Mouse (Mus musculus): Measurements from ENCODE around the gene Prkar1b. TPM values are rescaled to one million over a fixed set of nuclear protein-coding genes. Genes with fewer than 3 reads are reported as not detected.
A peak's percentile ranks its signal among the peaks of the same experiment; 100 is the strongest.

The Prkar1b gene
- polyA plus RNA-seq, 1 experiment from 2014 or later: 10.1 TPM

GRCm38 (mm10) chr5:139143890-139144289, 5.9 kb downstream of the Prkar1b start:
- Histone ChIP-seq H3K27me3 (no peaks in the 10 kb centered on the region), H3K9me3 (replicated peaks) (no peaks in the 10 kb centered on the region), H3K4me2 (no peak overlapping the region), H3K9ac (no peak overlapping the region), H3K27ac (no peak overlapping the region), H3K4me3 (no peak overlapping the region), H3K36me3 (no peaks in the 10 kb centered on the region), H3K4me1 (replicated peaks) (peaks cover 9% of the 10 kb centered on the region)
- 70% methylated on average over 3 of the region's 3 CpGs for WGBS
- no peak for ATAC-seq (replicated peaks; ENCODE audit: insufficient number of reproducible peaks, insufficient read depth, low FRiP score, low read depth)

- WGBS: 47% methylated on average over 5 of the region's 5 CpGs
- peak; percentile 68; the same call in 1 of the 2 replicates for ATAC-seq (replicated peaks; ENCODE audit: insufficient number of reproducible peaks, insufficient read depth, low FRiP score, low read depth)
- Histone ChIP-seq H3K4me2 (peak overlapping the region; percentile 17), H3K9me3 (replicated peaks) (no peaks in the 10 kb centered on the region), H3K9ac (no peak overlapping the region), H3K27me3 (peaks cover 3% of the 10 kb centered on the region; the same call in 1 of the 2 replicates), H3K4me1 (replicated peaks) (peaks cover 11% of the 10 kb centered on the region), H3K4me3 (no peak overlapping the region), H3K27ac (peak overlapping the region; percentile 48), H3K36me3 (no peaks in the 10 kb centered on the region)
These were observed 8.5 kb downstream of the Prkar1b start for GRCm38 (mm10) chr5:139141326-139141725.

DNA sequence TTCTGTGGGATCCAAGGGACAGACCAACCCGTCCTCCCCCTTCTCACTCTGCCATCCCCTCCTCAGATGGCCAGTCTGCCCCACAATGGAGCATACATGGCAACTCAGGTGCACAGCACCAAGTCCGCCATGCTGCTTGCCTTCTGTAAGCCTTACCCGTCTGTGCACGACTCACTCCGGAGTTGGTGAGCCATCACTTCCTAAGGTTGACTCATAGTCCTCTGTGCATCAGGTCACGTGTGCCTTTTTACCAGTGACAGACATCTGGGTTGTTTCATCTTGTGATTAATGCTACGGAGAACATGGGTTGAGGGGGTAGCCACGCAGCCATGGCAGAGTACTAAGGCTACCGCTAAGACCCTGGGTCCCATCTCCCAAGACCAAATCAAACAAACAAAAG, 9.2 kb downstream of the Prkar1b start:
- H3K27me3 ChIP-seq: peaks cover 3% of the 10 kb centered on the region; the same call in 1 of the 2 replicates
- WGBS: 79% methylated on average over 9 of the region's 9 CpGs
- no peak overlapping the region for H3K4me2 ChIP-seq
- no peak overlapping the region for H3K9ac ChIP-seq
- H3K4me3 ChIP-seq: no peak overlapping the region
- H3K9me3 ChIP-seq (replicated peaks): no peaks in the 10 kb centered on the region
- H3K4me1 ChIP-seq (replicated peaks): peaks cover 11% of the 10 kb centered on the region
- no peak for ATAC-seq (replicated peaks; ENCODE audit: insufficient number of reproducible peaks, insufficient read depth, low FRiP score, low read depth)
- H3K36me3 ChIP-seq: no peaks in the 10 kb centered on the region
- H3K27ac ChIP-seq: no peak overlapping the region

DNA sequence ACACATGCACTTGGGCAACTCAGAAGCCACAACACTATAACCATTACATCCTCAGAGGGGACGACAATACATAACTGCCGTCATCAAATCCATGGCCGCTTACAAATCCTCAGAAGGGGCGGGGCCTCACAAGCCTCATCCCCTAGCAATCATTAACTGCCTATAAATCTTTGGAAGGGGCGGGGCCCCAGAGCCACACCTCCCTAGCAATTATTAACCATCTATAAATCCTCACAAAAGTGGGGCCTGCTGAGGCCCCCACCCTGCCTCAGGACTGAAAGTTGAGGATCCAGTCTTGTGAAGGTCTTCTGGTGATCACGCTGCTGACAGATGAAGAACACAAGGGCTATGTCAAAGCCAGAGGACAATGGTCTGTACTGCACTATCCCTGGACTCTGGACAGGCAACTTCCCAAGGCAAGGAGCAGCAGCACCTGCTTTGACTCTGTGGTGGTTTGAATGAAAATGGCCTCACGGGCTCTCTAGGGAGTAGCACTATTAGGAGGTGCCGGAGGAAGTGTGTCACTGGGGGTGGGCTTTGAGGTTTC, 10.8 kb downstream of the Prkar1b start:
- Histone ChIP-seq H3K36me3 (no peaks in the 10 kb centered on the region), H3K4me1 (replicated peaks) (peaks cover 11% of the 10 kb centered on the region), H3K27ac (no peak overlapping the region), H3K4me3 (no peak overlapping the region), H3K9ac (no peak overlapping the region), H3K27me3 (peaks cover 3% of the 10 kb centered on the region; the same call in 1 of the 2 replicates), H3K9me3 (replicated peaks) (no peaks in the 10 kb centered on the region), H3K4me2 (no peak overlapping the region)
- 82% methylated on average over 8 of the region's 8 CpGs for WGBS
- no peak for ATAC-seq (replicated peaks; ENCODE audit: insufficient number of reproducible peaks, insufficient read depth, low FRiP score, low read depth)

GRCm38 (mm10) chr5:139138261-139138925, 11.4 kb downstream of the Prkar1b start:
- H3K4me3 ChIP-seq: no peak overlapping the region
- ATAC-seq (replicated peaks; ENCODE audit: insufficient number of reproducible peaks, insufficient read depth, low FRiP score, low read depth): no peak
- WGBS: 58% methylated on average over 12 of the region's 12 CpGs

GRCm38 (mm10) chr5:139137176-139137575, 12.6 kb downstream of the Prkar1b start:
- no peaks in the 10 kb centered on the region for H3K36me3 ChIP-seq
- ATAC-seq (replicated peaks; ENCODE audit: insufficient number of reproducible peaks, insufficient read depth, low FRiP score, low read depth): no peak
- no peak overlapping the region for H3K27ac ChIP-seq
- H3K4me1 ChIP-seq (replicated peaks): peaks cover 11% of the 10 kb centered on the region
- H3K4me2 ChIP-seq: no peak overlapping the region
- no peak overlapping the region for H3K4me3 ChIP-seq
- no peak overlapping the region for H3K9ac ChIP-seq
- peaks cover 3% of the 10 kb centered on the region for H3K27me3 ChIP-seq
- 86% methylated on average over 6 of the region's 6 CpGs for WGBS
- no peaks in the 10 kb centered on the region for H3K9me3 ChIP-seq (replicated peaks)

More at GRCm38 (mm10) chr5:139138261-139138925, 11.4 kb downstream of the Prkar1b start:
- Histone ChIP-seq H3K9ac (no peak overlapping the region), H3K36me3 (no peaks in the 10 kb centered on the region), H3K9me3 (replicated peaks) (no peaks in the 10 kb centered on the region), H3K27me3 (peaks cover 3% of the 10 kb centered on the region; the same call in 1 of the 2 replicates), H3K27ac (no peak overlapping the region), H3K4me1 (replicated peaks) (peaks cover 11% of the 10 kb centered on the region), H3K4me2 (no peak overlapping the region)

DNA sequence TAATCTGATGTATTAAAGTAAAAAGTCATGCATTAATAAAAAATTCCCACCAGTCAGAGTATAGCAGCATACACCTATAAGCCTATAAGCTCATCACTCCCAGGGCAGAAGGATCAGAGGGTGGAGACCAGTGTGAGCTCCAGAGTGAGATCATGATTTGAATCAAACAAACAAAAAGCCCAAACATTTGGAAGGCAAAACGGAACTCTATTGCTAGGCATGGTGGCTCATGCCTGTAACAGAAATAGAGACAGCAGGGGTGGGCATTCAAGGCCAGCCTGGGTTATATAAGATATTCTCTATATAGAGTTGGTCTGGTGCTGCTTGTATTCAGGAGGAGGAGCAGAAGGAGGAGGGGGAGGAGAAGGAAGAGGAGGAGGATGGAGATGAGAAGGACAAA, 13.5 kb downstream of the Prkar1b start:
- H3K9me3 ChIP-seq (replicated peaks): no peaks in the 10 kb centered on the region
- H3K4me3 ChIP-seq: no peak overlapping the region
- peaks cover 3% of the 10 kb centered on the region for H3K27me3 ChIP-seq
- no peak overlapping the region for H3K4me2 ChIP-seq
- H3K4me1 ChIP-seq (replicated peaks): peaks cover 11% of the 10 kb centered on the region
- no peak overlapping the region for H3K27ac ChIP-seq
- ATAC-seq (replicated peaks; ENCODE audit: insufficient number of reproducible peaks, insufficient read depth, low FRiP score, low read depth): no peak
- WGBS: 67% methylated on average over 1 of the region's 1 CpGs
- no peaks in the 10 kb centered on the region for H3K36me3 ChIP-seq
- H3K9ac ChIP-seq: no peak overlapping the region

- 66% methylated on average over 8 of the region's 8 CpGs for WGBS
- H3K4me2 ChIP-seq: no peak overlapping the region
These were observed 15.3 kb downstream of the Prkar1b start for GRCm38 (mm10) chr5:139134501-139134900.

DNA sequence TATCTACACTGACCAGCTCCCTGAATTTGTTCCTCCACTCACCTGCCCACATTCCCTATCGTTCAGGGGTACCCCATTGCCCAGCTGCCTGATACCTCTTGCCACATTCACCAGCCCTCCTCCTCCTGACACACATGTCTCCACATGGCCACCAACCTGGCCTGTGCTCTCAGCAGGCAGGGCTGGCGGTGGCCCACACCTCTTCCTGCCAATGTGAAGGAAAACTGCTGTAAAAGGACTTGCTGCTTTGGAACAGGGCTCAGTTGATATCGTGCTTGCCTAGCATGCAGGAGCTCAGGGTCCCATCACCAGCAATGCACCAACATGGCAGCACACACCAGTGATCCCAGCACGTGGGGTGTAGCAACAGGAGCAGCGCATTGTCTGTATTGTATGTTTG, 19.4 kb downstream of the Prkar1b start:
- Histone ChIP-seq H3K4me3 (peak overlapping the region; percentile 59; the same call in 1 of the 2 replicates), H3K4me1 (replicated peaks) (peaks cover 7% of the 10 kb centered on the region; the same call in 1 of the 2 replicates), H3K36me3 (no peaks in the 10 kb centered on the region), H3K9me3 (replicated peaks) (no peaks in the 10 kb centered on the region), H3K9ac (no peak overlapping the region), H3K4me2 (no peak overlapping the region), H3K27me3 (peaks cover 16% of the 10 kb centered on the region), H3K27ac (no peak overlapping the region)
- 74% methylated on average over 5 of the region's 5 CpGs for WGBS
- ATAC-seq (replicated peaks; ENCODE audit: insufficient number of reproducible peaks, insufficient read depth, low FRiP score, low read depth): no peak

More at GRCm38 (mm10) chr5:139134501-139134900, 15.3 kb downstream of the Prkar1b start:
- peaks cover 10% of the 10 kb centered on the region for H3K27me3 ChIP-seq
- H3K27ac ChIP-seq: no peak overlapping the region
- no peak overlapping the region for H3K9ac ChIP-seq
- peaks cover 3% of the 10 kb centered on the region; the same call in 1 of the 2 replicates for H3K4me1 ChIP-seq (replicated peaks)
- H3K4me3 ChIP-seq: no peak overlapping the region
- ATAC-seq (replicated peaks; ENCODE audit: insufficient number of reproducible peaks, insufficient read depth, low FRiP score, low read depth): no peak
- no peaks in the 10 kb centered on the region for H3K36me3 ChIP-seq
- H3K9me3 ChIP-seq (replicated peaks): no peaks in the 10 kb centered on the region

- H3K27me3 ChIP-seq: peaks cover 16% of the 10 kb centered on the region
- H3K36me3 ChIP-seq: no peaks in the 10 kb centered on the region
- peaks cover 7% of the 10 kb centered on the region; the same call in 1 of the 2 replicates for H3K4me1 ChIP-seq (replicated peaks)
- 4% methylated on average over 48 of the region's 55 CpGs for WGBS
- H3K9me3 ChIP-seq (replicated peaks): no peaks in the 10 kb centered on the region
- H3K4me2 ChIP-seq: peak overlapping the region; percentile 95
- no peak overlapping the region for H3K27ac ChIP-seq
- ATAC-seq (replicated peaks; ENCODE audit: insufficient number of reproducible peaks, insufficient read depth, low FRiP score, low read depth): peak; percentile 61; the same call in 1 of the 2 replicates
- peak overlapping the region; percentile 59 for H3K4me3 ChIP-seq
- H3K9ac ChIP-seq: peak overlapping the region; percentile 66
These were observed 20.1 kb downstream of the Prkar1b start for GRCm38 (mm10) chr5:139129572-139130151.

- Histone ChIP-seq H3K9ac (peak overlapping the region; percentile 66), H3K36me3 (no peaks in the 10 kb centered on the region), H3K4me2 (peak overlapping the region; percentile 95), H3K9me3 (replicated peaks) (no peaks in the 10 kb centered on the region), H3K27me3 (peaks cover 16% of the 10 kb centered on the region), H3K4me3 (peak overlapping the region; percentile 59), H3K27ac (no peak overlapping the region), H3K4me1 (replicated peaks) (peaks cover 7% of the 10 kb centered on the region; the same call in 1 of the 2 replicates)
- WGBS: 18% methylated on average over 12 of the region's 12 CpGs
- ATAC-seq (replicated peaks; ENCODE audit: insufficient number of reproducible peaks, insufficient read depth, low FRiP score, low read depth): peak; percentile 63
These were observed 20.7 kb downstream of the Prkar1b start for GRCm38 (mm10) chr5:139129078-139129477.
